Mouse (Mus musculus) gastrocnemius, postnatal 4 days (tissue): ENCODE measurements around the gene Emsy. TPM values are rescaled to one million over a fixed set of nuclear protein-coding genes. Genes with fewer than 3 reads are reported as not detected.

Experiments used
- DNase-seq, 2 experiments: peaks; one replicate each; pipeline ENCODE4 v3.0.0; 2021 to 2022; ENCODE audit warnings: low spot score in 2 of 2, mixed read lengths in 2 of 2
- total RNA-seq, 2 experiments: library from RNA; stranded (reverse); gene quantifications; 2 replicates each; pipeline ENCODE4 v1.2.3; 2021

Emsy gene
- total RNA-seq, 2 experiments from 2014 or later = 30.4 to 36.9 TPM

- DNase-seq = no peak
Measured at GRCm38 (mm10) chr7:98579731-98580130, 76.9 kb downstream of the Emsy start.

- DNase-seq = no peak
Measured at GRCm38 (mm10) chr7:98577461-98577860, 79.1 kb downstream of the Emsy start.

- DNase-seq = no peak
Measured at GRCm38 (mm10) chr7:98575651-98576239, 80.8 kb downstream of the Emsy start.

- no peak for DNase-seq
Measured at GRCm38 (mm10) chr7:98574771-98575191, 81.8 kb downstream of the Emsy start.

GRCm38 (mm10) chr7:98574271-98574670 is 82.3 kb downstream of the Emsy start:
- no peak for DNase-seq

- DNase-seq = peak in 1 of 2 experiments; percentile 21
Measured at GRCm38 (mm10) chr7:98573231-98573781, 83.3 kb downstream of the Emsy start.

- peak in 1 of 2 experiments; percentile 62 for DNase-seq
Measured at GRCm38 (mm10) chr7:98572223-98572868, 84.2 kb downstream of the Emsy start.

- no peak for DNase-seq
Measured at GRCm38 (mm10) chr7:98570824-98571505, 85.6 kb downstream of the Emsy start.

GRCm38 (mm10) chr7:98567056-98567455 is 89.5 kb downstream of the Emsy start:
- DNase-seq = no peak

- no peak for DNase-seq
Measured at GRCm38 (mm10) chr7:98564607-98565364, 91.8 kb downstream of the Emsy start.

- DNase-seq = no peak
Measured at GRCm38 (mm10) chr7:98563991-98564390, 92.6 kb downstream of the Emsy start.

- DNase-seq = no peak
Measured at GRCm38 (mm10) chr7:98562966-98563365, 93.6 kb downstream of the Emsy start.

GRCm38 (mm10) chr7:98562186-98562585 is 94.4 kb downstream of the Emsy start:
- no peak for DNase-seq

GRCm38 (mm10) chr7:98561556-98562164 is 94.9 kb downstream of the Emsy start:
- DNase-seq = no peak

- no peak for DNase-seq
Measured at GRCm38 (mm10) chr7:98558128-98558921, 98.3 kb downstream of the Emsy start.

GRCm38 (mm10) chr7:98556767-98557394 is 99.7 kb downstream of the Emsy start:
- no peak for DNase-seq

- DNase-seq = no peak
Measured at GRCm38 (mm10) chr7:98551041-98551440, 105.5 kb downstream of the Emsy start.

GRCm38 (mm10) chr7:98550596-98550995 is 106.0 kb downstream of the Emsy start:
- DNase-seq = no peak

- DNase-seq = no peak
Measured at GRCm38 (mm10) chr7:98548839-98549238, 107.7 kb downstream of the Emsy start.

GRCm38 (mm10) chr7:98544556-98544955 is 112.0 kb downstream of the Emsy start:
- DNase-seq = no peak
